Mouse (Mus musculus): ENCODE measurements at regions not wholly inside any gene's neighbourhood (a gene's known extent, or its start where the extent isn't known, plus 50 kb on each side); places are given as distances from the start of the nearest gene placed in this dataset.

GRCm38 (mm10) chr1:29405807-29406206, 625.8 kb upstream of the Gm597 start:
- DNase-seq (ENCODE audit: extremely low spot score in 1 of 2, low spot score in 1 of 2) = no peak

- no peak for DNase-seq (ENCODE audit: extremely low spot score in 1 of 2, low spot score in 1 of 2)
Observed at GRCm38 (mm10) chr1:29404139-29404538, 624.1 kb upstream of the Gm597 start.

DNA sequence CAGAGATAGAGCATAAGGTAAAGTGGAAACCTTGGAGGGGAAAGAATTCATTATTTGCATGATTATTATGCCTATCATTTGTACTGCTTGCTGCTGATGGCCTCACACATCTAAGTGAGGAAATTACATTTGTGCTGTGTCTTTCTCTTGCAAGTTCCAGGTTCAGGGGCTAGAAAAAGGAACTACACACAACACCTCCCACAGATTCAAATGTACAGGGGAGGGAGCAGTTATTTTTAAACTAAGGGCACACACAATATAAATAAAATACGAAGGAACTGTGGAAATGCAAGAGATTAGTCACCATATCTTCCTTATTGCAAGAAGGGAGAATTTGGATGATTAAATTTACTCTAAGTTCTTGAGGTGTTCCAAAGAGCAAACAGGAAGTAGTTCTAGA, 583.7 kb upstream of the Gm597 start:
- DNase-seq (ENCODE audit: extremely low spot score in 1 of 2, low spot score in 1 of 2) = peak in 1 of 2 experiments; percentile 16

DNA sequence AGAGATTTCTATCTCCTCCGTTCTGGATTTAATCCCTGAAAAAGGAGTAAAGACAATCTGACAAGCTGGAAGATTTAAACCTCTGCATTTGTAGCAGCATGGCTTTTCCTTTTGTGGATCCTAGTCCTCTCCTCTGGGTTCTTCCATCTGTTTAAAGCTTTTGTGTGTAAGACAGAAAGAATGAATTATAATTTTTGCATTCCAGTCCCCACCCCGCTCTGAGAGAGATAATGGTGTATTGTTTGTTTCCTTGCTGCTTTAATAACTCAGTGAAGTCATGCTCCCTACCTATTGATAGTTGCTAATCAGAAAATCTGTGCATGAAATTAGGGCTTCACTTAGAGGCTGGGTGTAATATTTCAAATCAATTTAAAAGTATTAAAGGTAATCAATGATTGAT, 561.5 kb upstream of the Gm597 start:
- DNase-seq (ENCODE audit: extremely low spot score in 1 of 2, low spot score in 1 of 2) = no peak

DNA sequence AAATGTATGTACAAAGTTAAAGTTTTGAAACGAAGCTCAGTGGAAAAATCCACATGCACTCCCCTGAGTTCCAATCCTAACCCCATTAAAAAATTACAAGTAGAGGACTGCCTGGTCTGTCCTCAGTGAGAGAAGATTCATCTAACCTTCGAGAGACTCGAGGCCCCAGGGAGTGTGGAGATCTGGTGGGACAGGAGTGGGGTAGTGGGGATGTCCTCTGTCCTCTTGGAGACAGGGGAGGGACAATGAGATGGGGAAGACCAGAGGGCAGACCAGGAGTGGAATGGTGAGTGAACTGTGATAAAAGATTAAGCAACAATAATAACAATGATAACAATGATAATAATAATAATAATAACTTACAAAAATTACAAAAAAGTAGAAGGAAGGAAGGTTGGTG, 560.9 kb upstream of the Gm597 start:
- no peak for DNase-seq (ENCODE audit: extremely low spot score in 1 of 2, low spot score in 1 of 2)

DNA sequence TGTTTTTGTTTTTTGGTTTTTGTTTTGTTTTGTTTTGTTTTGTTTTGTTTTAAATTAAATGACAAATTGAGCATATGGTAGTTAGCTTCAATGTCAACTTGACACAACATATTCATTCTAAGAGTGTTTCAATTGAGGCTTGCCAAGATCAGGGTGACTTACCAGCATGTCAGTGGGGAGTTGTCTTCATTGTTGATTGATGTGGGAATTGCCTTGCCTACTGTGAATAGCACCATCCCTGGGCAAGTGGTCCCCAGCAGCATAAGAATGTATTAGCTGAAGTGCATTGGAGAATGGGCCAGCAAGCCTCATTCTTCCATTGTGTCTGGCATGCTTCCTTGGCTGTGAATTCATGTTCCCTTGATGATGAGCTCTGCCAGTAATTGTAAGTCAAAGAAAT, 548.9 kb upstream of the Gm597 start:
- no peak for DNase-seq (ENCODE audit: extremely low spot score in 1 of 2, low spot score in 1 of 2)
